Mouse (Mus musculus): ENCODE results near the gene Gas1. TPM values are rescaled to one million over a fixed set of nuclear protein-coding genes. Genes with fewer than 3 reads are reported as not detected.
A peak's percentile ranks its signal among the peaks of the same experiment; 100 is the strongest.

The Gas1 gene
- 62.4 and 78.9 TPM in 2 replicates for polyA plus RNA-seq (2015; fragmentation: Nextera tagmentation; extraction: Ambion mirVana)

DNA sequence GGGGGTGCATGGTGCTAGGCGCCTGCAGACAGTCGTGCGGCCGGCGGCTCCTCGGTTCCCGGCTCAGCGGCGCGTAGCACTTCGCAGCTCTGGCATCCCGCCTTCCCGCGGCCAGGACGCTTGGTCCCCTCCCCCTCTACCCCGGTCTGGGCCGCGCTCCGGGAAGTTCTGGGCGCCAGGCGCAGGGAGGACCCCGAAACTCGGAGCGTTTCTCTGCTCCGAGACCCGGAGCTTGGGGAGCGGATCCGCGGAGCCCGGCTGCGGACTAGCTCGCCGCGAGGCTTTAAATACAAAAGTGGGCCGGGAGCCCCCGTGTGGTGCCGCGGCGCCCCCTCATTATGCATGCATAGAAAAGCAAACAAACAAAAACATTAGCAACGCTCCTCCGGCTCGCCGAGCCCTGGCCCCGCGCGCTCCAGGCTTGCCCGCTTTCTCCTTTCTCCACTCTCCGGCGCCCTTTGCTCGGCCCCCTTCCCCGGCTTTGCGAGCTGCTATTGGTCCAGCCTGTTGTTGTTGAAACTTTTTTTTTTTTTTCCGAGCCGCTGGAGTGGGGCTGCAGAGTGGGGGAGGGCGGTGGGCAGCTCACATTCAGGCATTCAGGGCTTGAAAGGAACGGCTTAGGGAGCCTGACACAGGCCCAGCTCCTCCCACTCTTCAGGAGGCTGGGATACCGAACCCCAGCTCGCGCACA is at the start of gene Gas1:
Gene Gas1 (minus strand): TSS at position 260 of the 691 bp plus-strand sequence.
- Histone ChIP-seq H3K4me2 (replicated peaks; ENCODE audit: low read depth) (peak within 1 kb of the TSS; percentile 83), H3K36me3 (ENCODE audit: control insufficient read depth, insufficient read depth, low read length) (no peaks in the 10 kb centered on the region), H3K4me3 (ENCODE audit: low read depth, low read length) (peak within 1 kb of the TSS; percentile 73), H3K27me3 (ENCODE audit: control insufficient read depth, insufficient read depth, low read length) (no peaks in the 10 kb centered on the region), H3K9me3 (ENCODE audit: control insufficient read depth, low read length) (no peaks in the 10 kb centered on the region), H3K27ac (replicated peaks) (peak within 1 kb of the TSS; percentile 98), H3K4me1 (replicated peaks; ENCODE audit: control insufficient read depth, insufficient read depth) (no peaks in the 10 kb centered on the region), H3K9ac (ENCODE audit: low read length) (peak within 1 kb of the TSS; percentile 94)
- WGBS, result under 1% methylated on average over 58 of the region's 59 CpGs
- ATAC-seq (ENCODE audit: low FRiP score, low TSS enrichment) (peak; percentile 89), DNase-seq (ENCODE audit: low spot score) (peak; percentile 79)
- TF ChIP-seq EP300 (optimal IDR thresholded peaks at IDR 0.05) (no peak), CTCF (IDR thresholded peaks at IDR 0.05; ENCODE audit: low read depth) (peak; percentile 35; the same call in 1 of the 2 replicates)

DNA sequence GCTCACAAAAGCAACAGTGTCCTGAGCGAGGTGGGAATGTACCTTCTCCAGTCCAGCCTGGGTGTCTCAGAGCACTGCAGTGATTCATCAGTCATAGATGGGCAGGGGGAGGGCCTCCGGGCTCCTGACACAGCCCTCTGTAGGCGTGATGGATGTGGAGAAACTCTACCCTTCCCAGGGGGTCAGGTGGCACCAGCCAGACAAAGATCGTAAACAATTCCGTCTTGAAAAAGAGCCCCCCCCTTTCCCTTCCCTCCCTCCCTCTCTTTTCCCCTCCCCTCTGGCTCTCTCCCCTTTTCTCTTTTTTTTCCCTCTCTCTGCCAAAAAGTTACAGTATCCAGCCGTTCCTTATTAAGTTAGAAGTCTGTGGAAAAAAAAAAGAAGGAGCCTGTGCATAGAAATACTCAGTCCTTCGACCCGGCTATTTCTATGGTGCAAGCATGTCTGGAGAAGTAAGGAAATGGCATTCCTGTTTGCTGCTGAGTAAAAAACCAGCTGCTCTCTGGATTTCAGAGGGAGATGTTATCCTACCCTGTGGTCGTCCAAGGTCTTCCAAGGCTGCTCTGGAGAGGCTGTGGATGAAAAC is 49.2 kb upstream of the Gas1 start:
- Histone ChIP-seq H3K36me3 (ENCODE audit: control insufficient read depth, insufficient read depth, low read length) (no peaks in the 10 kb centered on the region), H3K27ac (replicated peaks) (peak overlapping the region; percentile 84), H3K27me3 (ENCODE audit: control insufficient read depth, insufficient read depth, low read length) (no peaks in the 10 kb centered on the region), H3K4me3 (ENCODE audit: low read depth, low read length) (no peak overlapping the region), H3K9me3 (ENCODE audit: control insufficient read depth, low read length) (no peaks in the 10 kb centered on the region), H3K4me1 (replicated peaks; ENCODE audit: control insufficient read depth, insufficient read depth) (no peaks in the 10 kb centered on the region), H3K4me2 (replicated peaks; ENCODE audit: low read depth) (no peak overlapping the region; the same call in 1 of the 2 replicates), H3K9ac (ENCODE audit: low read length) (no peak overlapping the region)
- peak; percentile 32 for DNase-seq (ENCODE audit: low spot score)
- peak; percentile 69; the same call in 1 of the 2 replicates for ATAC-seq (ENCODE audit: low FRiP score, low TSS enrichment)
- no peak for TF ChIP-seq EP300 (optimal IDR thresholded peaks at IDR 0.05)
- no peak for TF ChIP-seq CTCF (IDR thresholded peaks at IDR 0.05; ENCODE audit: low read depth)
- WGBS, result 7% methylated on average over 9 of the region's 9 CpGs

DNA sequence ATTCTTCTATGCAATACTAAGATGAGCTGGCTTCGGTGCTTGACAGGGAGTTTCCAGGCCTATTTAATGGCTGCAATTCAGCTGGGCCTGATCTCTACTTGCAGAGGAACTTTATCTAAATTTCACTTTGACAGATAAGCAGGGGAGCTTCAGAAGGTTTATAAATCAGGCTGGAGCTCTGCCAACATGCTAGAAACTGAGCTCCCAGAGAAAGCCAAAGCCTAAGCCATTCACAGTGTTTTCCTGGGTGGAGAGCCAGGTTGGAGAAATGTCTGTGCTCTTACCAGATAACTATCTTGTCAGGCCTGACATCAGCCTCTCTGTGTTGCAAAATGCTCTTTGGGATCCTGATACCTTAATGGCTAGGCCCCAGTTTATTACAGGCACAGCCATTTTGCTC is 48.6 kb upstream of the Gas1 start:
- no peaks in the 10 kb centered on the region for H3K27me3 ChIP-seq (ENCODE audit: control insufficient read depth, insufficient read depth, low read length)
- no peaks in the 10 kb centered on the region for H3K4me1 ChIP-seq (replicated peaks; ENCODE audit: control insufficient read depth, insufficient read depth)
- H3K27ac ChIP-seq (replicated peaks), result peak overlapping the region; percentile 84
- no peak overlapping the region for H3K4me2 ChIP-seq (replicated peaks; ENCODE audit: low read depth)
- H3K9me3 ChIP-seq (ENCODE audit: control insufficient read depth, low read length), result no peaks in the 10 kb centered on the region
- ATAC-seq (ENCODE audit: low FRiP score, low TSS enrichment) (peak; percentile 38; the same call in 1 of the 2 replicates), DNase-seq (ENCODE audit: low spot score) (no peak)
- H3K4me3 ChIP-seq (ENCODE audit: low read depth, low read length), result no peak overlapping the region
- no peak overlapping the region for H3K9ac ChIP-seq (ENCODE audit: low read length)
- no peaks in the 10 kb centered on the region for H3K36me3 ChIP-seq (ENCODE audit: control insufficient read depth, insufficient read depth, low read length)
- TF ChIP-seq CTCF (IDR thresholded peaks at IDR 0.05; ENCODE audit: low read depth), result no peak
- TF ChIP-seq EP300 (optimal IDR thresholded peaks at IDR 0.05), result no peak
- 30% methylated on average over 1 of the region's 1 CpGs for WGBS

DNA sequence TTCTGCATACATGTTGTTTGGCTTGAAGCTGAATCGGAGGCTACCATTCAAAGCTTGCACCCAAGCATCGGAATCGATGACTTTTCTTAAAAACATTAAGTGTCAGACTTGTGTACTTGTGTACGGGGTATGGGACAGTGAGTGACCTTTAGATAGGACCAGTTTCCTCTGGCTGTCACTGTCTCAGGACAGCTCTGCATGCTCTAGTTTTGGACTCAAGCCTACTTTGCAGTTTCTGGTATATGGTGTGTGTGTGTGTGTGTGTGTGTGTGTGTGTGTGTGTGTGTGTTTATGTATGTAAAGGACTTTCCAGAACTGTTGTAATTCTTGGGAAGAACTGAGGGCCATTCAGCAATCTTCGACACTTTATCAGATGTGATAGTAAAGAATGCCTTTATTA is 48.1 kb upstream of the Gas1 start:
- 77% methylated on average over 5 of the region's 5 CpGs for WGBS
- Histone ChIP-seq H3K9ac (ENCODE audit: low read length) (no peak overlapping the region), H3K27me3 (ENCODE audit: control insufficient read depth, insufficient read depth, low read length) (no peaks in the 10 kb centered on the region), H3K27ac (replicated peaks) (no peak overlapping the region), H3K36me3 (ENCODE audit: control insufficient read depth, insufficient read depth, low read length) (no peaks in the 10 kb centered on the region), H3K4me1 (replicated peaks; ENCODE audit: control insufficient read depth, insufficient read depth) (no peaks in the 10 kb centered on the region), H3K9me3 (ENCODE audit: control insufficient read depth, low read length) (no peaks in the 10 kb centered on the region), H3K4me2 (replicated peaks; ENCODE audit: low read depth) (no peak overlapping the region), H3K4me3 (ENCODE audit: low read depth, low read length) (no peak overlapping the region)
- TF ChIP-seq EP300 (optimal IDR thresholded peaks at IDR 0.05), result no peak
- no peak for TF ChIP-seq CTCF (IDR thresholded peaks at IDR 0.05; ENCODE audit: low read depth)
- ATAC-seq (ENCODE audit: low FRiP score, low TSS enrichment) (no peak), DNase-seq (ENCODE audit: low spot score) (no peak)

DNA sequence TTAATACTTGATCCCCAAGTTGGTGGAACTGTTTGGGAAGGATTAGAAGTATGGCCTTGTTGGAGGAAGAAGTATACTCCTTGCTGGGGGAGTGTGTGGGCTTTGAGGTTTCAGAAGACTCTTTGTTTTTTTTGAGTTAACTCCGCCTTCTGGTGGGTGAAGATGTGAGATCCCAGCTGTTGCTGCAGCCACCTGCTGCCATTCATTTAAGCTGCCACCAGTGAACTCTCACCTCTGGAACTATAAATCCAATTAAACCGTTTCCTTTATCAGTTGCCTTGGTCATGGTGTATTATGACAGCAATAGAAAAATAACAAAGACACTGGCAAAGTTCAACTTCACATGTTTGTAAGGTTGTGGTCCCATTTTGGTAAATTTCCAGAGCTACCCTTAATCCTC is 46.6 kb upstream of the Gas1 start:
- Histone ChIP-seq H3K4me3 (ENCODE audit: low read depth, low read length) (no peak overlapping the region), H3K9ac (ENCODE audit: low read length) (no peak overlapping the region), H3K4me2 (replicated peaks; ENCODE audit: low read depth) (no peak overlapping the region), H3K9me3 (ENCODE audit: control insufficient read depth, low read length) (no peaks in the 10 kb centered on the region), H3K27me3 (ENCODE audit: control insufficient read depth, insufficient read depth, low read length) (no peaks in the 10 kb centered on the region), H3K4me1 (replicated peaks; ENCODE audit: control insufficient read depth, insufficient read depth) (no peaks in the 10 kb centered on the region), H3K27ac (replicated peaks) (no peak overlapping the region), H3K36me3 (ENCODE audit: control insufficient read depth, insufficient read depth, low read length) (no peaks in the 10 kb centered on the region)
- TF ChIP-seq EP300 (optimal IDR thresholded peaks at IDR 0.05) (no peak), CTCF (IDR thresholded peaks at IDR 0.05; ENCODE audit: low read depth) (no peak)
- ATAC-seq (ENCODE audit: low FRiP score, low TSS enrichment) (no peak), DNase-seq (ENCODE audit: low spot score) (no peak)
- WGBS, result 70% methylated on average over 2 of the region's 2 CpGs

DNA sequence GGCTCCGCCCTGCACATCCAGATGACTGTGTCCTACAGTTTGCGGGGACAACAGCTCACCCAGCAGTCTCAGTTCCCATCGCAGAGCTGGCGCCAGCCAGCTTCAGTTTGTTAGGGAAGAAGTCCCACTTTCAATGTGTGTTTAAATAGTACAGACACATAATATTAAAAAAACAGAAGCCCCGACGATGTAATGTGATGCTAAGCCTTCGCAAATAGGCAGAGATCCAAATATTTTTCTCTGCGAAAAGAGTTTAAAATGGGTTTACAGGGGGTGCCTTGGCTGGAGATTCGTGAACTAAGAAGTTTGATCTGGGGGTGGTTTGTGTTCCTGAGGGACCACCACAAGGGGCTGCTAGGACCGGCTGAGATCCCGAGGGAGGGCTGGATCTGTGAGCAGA is 45.2 kb upstream of the Gas1 start:
- H3K4me2 ChIP-seq (replicated peaks; ENCODE audit: low read depth), result no peak overlapping the region
- 41% methylated on average over 11 of the region's 11 CpGs for WGBS
- H3K27me3 ChIP-seq (ENCODE audit: control insufficient read depth, insufficient read depth, low read length), result no peaks in the 10 kb centered on the region
- 0 out of 2 replicates have a peak overlapping the region, but pooled peaks have one; percentile 35 for H3K27ac ChIP-seq (replicated peaks)
- H3K4me1 ChIP-seq (replicated peaks; ENCODE audit: control insufficient read depth, insufficient read depth), result no peaks in the 10 kb centered on the region
- no peaks in the 10 kb centered on the region for H3K36me3 ChIP-seq (ENCODE audit: control insufficient read depth, insufficient read depth, low read length)
- TF ChIP-seq EP300 (optimal IDR thresholded peaks at IDR 0.05) (no peak), CTCF (IDR thresholded peaks at IDR 0.05; ENCODE audit: low read depth) (peak; percentile 9; the same call in 1 of the 2 replicates)
- H3K9me3 ChIP-seq (ENCODE audit: control insufficient read depth, low read length), result no peaks in the 10 kb centered on the region
- H3K9ac ChIP-seq (ENCODE audit: low read length), result no peak overlapping the region
- H3K4me3 ChIP-seq (ENCODE audit: low read depth, low read length), result no peak overlapping the region
- ATAC-seq (ENCODE audit: low FRiP score, low TSS enrichment) (no peak), DNase-seq (ENCODE audit: low spot score) (no peak)

Measured in stomach, postnatal 0 days (tissue).